Mouse (Mus musculus): Measurements from ENCODE around the gene Neurl4.

GRCm38 (mm10) chr11:69894671-69895070, 6.2 kb upstream of the Neurl4 start:
- no peak for TF ChIP-seq GATA1 (IDR thresholded peaks at IDR 0.05; ENCODE audit: borderline replicate concordance, low read length)
- TF ChIP-seq FLI1 (IDR thresholded peaks at IDR 0.05; ENCODE audit: low read length), result no peak
